Mouse (Mus musculus) right cerebral cortex, postnatal 14 days (tissue): ENCODE results near the gene Osbpl2.

Experiments
- DNase-seq: peaks from one replicate; pipeline ENCODE4 v3.0.0; 2022

Gene Osbpl2

GRCm38 (mm10) chr2:180205083-180205955, 86.2 kb downstream of the Osbpl2 start:
- DNase-seq: no peak

GRCm38 (mm10) chr2:180205956-180206280, 86.8 kb downstream of the Osbpl2 start:
- no peak for DNase-seq

- DNase-seq: no peak
Measured at GRCm38 (mm10) chr2:180207840-180208239, 88.7 kb downstream of the Osbpl2 start.

- DNase-seq: no peak
Measured at GRCm38 (mm10) chr2:180208976-180209375, 89.9 kb downstream of the Osbpl2 start.

GRCm38 (mm10) chr2:180212255-180212654, 93.1 kb downstream of the Osbpl2 start:
- DNase-seq: no peak
